Mouse (Mus musculus) ovary, postnatal 36 days (tissue): ENCODE data around the gene Carhsp1.

Source experiments
- DNase-seq: peaks from one replicate; pipeline ENCODE4 v3.0.0; 2022; ENCODE audit warnings: low spot score, mixed read lengths

Carhsp1 gene

DNA sequence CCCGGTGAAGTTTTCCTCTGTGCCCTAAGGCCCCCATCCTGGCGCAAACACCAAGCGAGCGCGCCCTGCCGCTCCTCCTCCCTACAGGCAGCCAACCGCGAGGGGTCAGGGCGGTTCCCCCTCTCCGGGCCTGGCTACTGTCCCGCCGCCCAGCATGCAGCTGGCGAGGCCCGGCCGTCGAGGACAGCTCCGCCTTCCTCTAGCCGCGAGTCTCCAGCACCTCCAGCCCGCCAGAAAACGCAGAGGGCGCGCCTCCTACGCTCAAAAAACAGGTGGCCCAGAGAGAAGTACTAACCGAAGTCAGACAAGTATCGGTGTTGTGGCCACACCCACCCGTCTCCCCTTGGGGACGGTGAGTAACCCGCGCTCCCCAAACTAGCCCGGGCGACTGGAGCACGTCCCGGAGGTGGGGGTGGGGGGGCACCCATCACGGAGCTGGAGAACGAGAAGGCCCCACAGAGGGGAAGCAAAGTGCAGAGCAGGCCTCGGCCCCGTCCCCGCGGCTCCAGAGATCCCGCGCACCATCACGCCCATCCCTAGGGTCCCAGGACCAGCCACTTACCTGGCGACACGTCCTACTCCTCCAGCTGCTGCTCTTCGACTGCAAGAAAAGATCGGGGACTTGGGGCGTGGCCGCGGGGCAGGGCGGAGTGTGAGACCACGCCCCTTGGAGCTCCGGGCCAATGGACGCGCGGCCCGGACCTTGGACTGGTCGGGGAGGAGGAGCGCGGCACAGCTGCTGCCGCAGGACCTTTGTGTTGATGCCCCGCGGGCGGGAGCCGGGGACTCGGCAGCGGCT, at the start of gene Carhsp1:
Gene Carhsp1 (minus strand): TSS at position 605 of the 799 bp plus-strand sequence.
- peak; percentile 97 for DNase-seq

DNA sequence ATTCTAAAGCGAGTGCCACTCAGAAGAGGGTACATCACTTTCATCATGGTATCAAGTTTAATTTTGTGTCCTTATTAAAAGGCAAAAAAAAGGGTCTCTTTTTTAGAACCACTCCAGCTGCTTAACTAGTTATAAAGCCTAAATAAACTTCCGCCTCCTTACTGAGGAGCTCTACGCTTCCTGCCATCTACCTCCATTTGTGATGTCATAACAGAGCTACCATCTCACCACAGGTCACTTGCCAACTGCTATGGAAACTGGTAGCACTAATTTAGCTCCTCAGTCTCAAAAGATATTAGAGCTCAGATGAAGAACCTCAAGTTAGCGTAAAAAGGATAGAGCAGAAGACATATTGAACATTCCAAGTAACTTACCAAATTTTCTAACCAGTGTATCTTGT, 48.5 kb upstream of the Carhsp1 start:
- no peak for DNase-seq

- no peak for DNase-seq
Observed at GRCm38 (mm10) chr16:8717744-8718143, 45.8 kb upstream of the Carhsp1 start.

DNA sequence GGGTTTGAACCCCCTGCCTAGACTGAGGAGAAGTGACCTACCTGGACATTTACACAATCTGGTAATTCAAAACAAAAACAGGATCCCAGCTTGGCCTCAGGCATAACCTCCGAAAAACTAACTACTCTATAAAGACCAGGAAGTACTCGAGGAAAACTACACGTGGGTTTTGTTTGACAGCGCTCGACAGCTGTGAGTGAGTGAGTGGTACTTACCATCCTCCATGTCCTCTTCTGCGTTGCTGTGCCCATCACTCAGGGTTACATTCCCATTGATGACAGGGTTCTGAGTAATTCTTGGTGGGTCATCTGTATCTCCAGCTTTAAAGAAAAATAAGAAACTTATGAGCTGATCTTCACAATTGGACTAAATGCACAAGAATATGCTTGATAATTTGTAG, 44.3 kb upstream of the Carhsp1 start:
- DNase-seq: no peak

- no peak for DNase-seq
Observed at GRCm38 (mm10) chr16:8715513-8716080, 43.6 kb upstream of the Carhsp1 start.

- no peak for DNase-seq
Observed at GRCm38 (mm10) chr16:8714851-8715250, 42.9 kb upstream of the Carhsp1 start.

- no peak for DNase-seq
Observed at GRCm38 (mm10) chr16:8711998-8712397, 40.0 kb upstream of the Carhsp1 start.

- DNase-seq: no peak
Observed at GRCm38 (mm10) chr16:8700586-8700985, 28.6 kb upstream of the Carhsp1 start.

DNA sequence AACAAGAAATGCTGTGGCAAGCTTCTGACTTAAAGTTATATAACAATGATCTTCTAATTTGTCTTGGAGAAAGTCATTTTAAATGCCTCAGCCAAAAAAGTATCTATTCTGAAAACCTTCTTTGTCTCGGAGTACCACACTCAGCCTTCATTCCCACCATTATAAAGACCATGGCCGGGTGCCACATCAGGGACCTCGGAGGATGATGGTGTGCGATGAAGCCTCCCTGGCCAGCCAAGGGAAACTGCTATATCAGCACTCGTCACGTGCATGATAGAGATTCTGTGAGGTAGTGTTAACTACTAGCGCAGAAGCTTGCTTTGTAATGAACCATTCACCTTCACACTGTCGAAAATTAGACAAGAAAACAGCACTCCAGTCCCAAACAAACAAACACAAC, 27.6 kb upstream of the Carhsp1 start:
- no peak for DNase-seq

GRCm38 (mm10) chr16:8691206-8691605, 19.3 kb upstream of the Carhsp1 start:
- no peak for DNase-seq

DNA sequence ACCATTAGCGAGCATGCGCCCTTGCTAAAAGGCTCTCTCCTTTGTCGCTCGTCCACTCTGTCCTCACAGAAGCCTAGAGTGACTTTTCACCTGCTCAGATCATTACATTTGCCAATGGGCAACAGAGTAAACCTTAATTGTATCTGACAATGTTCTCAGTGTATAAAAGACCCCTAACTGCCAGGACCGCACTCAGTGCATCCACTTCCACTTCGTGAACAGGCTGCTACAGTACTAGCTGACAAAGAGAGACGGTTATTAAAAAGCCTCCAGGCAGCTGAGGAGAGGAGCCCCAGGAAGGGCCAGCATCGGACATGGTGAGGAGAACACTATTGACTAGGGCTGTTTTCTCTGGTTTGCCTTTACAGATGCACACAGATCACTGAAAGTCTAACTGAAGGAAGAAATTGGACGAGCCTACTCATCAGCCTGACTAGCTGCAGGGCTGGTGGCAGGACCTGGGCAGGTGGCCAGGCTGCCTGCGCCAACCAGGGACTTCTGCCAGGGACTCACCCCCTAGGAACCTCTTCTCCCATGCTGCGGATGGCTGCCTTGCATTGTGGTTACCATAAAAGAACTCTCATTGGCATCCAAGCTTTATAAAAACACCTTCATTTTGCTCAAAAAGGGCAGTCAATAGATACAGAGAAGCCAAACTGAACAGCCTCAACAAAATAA, 18.2 kb upstream of the Carhsp1 start:
- DNase-seq: peak; percentile 58

DNA sequence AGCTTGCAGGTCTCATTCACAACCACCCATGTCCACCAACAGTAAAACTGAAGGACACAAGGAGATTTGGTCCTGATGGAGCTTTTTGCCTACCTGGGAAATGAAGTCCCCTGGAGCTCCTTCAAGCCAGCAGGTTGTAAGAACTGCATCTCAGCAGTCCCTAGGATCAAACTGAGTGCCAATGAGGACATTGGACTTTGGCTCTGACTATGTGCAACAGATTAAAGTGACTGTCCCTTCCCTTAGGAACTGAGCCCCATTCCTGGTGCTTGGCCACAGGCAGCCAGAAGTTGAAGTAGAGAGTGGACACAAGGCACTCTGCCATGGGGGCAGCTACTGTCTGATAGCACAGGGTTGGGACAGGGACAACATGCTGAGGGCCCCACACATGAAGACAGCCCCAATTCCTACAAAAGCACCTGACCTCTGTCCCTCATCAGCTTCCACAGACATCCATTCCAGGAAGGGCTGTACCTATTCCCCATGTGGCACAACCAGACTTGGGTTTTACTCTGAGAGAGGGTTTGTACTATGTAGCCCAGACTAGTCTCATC, 15.7 kb upstream of the Carhsp1 start:
- no peak for DNase-seq

GRCm38 (mm10) chr16:8686871-8687535, 15.0 kb upstream of the Carhsp1 start:
- no peak for DNase-seq

DNA sequence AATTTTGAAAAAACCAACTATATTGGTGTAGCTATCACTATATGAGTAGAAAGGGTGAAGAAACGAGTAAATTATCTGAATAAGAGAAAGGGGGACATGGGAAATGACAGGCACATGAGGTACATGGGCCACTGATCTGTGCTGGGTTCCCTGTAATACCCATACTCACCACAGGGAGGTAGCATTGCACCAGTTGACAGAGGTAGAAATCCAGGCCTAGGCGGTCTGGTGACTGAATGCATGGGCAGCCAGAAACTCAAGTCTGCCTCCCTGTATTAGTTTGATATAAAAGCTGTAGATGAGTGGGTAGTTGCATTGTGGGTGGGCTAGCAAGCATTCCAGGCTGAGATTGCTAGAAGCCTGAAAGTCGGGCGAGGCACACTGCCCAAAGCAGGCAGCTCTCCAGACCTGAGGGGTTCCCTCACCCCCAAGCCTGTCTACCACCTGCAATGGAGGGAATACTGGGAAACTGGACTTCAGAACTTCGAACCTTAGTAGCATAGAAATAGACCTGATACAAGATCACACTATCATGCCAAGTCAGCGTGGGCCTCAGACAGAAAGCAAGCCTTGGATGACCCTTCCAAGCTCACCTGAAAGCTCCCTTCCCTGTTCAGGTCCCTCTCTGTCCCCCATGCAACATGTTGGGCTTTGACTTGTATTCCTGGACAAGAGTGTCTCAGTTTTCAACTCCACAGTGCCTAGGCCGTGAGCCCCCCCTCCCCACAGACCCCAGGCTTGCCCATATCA, 14.3 kb upstream of the Carhsp1 start:
- DNase-seq: peak; percentile 51

- no peak for DNase-seq
Observed at GRCm38 (mm10) chr16:8685087-8685486, 13.1 kb upstream of the Carhsp1 start.

DNA sequence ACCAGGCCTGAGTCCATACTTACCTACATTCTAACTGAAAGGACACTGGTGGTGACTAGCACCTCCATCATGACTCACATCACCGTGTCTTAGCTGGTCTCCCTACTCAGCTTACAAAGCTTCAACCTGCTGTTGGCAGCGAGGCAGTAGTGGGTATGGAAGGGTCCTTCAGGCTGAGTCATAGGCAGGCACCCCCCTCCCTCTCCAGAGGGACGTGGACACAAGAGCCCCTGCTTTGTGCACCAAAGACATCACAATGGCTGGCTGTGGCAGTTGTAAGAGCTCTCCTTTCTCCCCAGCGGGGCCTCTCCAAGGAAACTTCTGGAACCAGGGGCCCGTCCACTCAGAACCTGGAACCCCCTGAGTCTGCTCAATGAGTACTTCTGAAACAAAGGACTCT, 8.5 kb upstream of the Carhsp1 start, which contains the start of gene Gm5767:
Gene Gm5767 (plus strand): TSS at position 301 of the 400 bp plus-strand sequence.
- DNase-seq: no peak

GRCm38 (mm10) chr16:8679780-8680179, 7.8 kb upstream of the Carhsp1 start:
- no peak for DNase-seq

DNA sequence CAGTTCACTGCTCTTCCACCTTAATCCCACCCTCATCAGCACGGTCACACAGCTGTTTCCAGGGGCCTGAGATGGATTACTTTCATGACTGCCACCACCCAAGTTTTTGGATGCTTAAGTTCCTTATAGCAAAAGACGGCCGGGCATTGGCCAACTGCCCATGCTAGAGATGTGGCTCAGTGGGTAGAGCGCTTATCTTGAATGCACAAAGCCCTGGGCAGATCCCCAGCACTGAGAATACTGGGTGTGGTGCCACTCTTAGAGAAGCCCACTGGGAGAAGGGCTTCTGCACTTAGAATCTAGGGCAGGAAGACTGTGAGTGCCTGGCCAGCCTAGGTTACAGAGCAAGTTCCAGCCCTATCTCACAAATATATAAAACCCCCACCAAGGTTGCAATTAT, 6.7 kb upstream of the Carhsp1 start:
- DNase-seq: no peak

- DNase-seq: no peak
Observed at GRCm38 (mm10) chr16:8678035-8678434, 6.1 kb upstream of the Carhsp1 start.

GRCm38 (mm10) chr16:8676800-8677199, 4.8 kb upstream of the Carhsp1 start:
- DNase-seq: peak; percentile 49

DNA sequence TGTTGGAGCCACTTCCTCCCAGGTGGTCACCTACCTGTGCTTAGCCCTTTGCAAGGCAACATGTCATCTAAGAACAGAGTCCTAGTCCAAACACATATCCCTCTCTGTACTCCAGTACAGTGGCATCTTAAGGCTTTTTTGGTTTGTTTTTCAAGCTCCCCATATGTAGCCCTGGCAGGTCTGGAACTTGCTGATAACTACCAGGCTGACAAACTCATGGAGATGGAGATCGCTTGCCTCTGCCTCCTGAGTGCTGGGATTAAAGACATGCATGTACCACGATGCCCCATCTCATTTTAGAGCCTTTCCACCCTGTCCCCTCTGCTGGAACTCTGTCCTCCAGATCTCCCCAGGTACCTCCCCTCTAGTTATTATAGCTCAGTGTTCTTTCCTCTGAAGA, 4.3 kb upstream of the Carhsp1 start:
- no peak for DNase-seq

DNA sequence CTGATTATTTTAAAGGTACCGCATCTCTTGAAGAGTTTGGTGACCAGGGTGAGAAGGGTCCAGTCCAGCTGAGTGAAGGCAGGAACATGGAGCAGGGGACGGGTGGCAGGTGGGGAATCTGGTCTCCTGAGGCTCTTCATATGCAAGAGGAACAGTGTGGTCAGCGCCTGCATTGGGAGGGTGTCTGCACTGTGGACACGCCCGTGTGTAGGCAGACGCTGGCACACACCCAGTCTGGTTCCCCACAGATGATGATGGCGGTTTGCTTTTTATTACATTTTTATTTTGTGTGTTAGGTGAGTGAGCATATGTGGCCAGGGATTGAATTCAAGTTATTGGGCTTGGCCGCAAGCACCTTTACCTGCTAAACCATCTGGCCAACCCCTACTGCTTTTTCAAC, 3.6 kb upstream of the Carhsp1 start:
- no peak for DNase-seq
